Comparison of ENCODE assay signal across 20 mouse cellular contexts in genomic region chr10:87239332-87240008, GRCm38 (mm10).
DNase-seq lines count a peak whose midpoint lies in the region; ATAC-seq lines count a peak whose summit lies in the region.
"Had no signal": no experiment of that assay in that cellular context is flagged by ENCODE, and none has a peak within 500 bp of the region (broad histone marks: within the 10 kb centered on the region; RNA-seq: fewer than 3 reads in every experiment).

No protein-coding gene starts in this region.

- peak; percentile 74 for DNase-seq in heart, adult 11 months
- no peak for DNase-seq in midbrain, embryonic 11.5 days (ENCODE audit: low spot score, missing footprints)
- DNase-seq in midbrain, embryonic 14.5 days = no peak
- peak; percentile 40 for DNase-seq in embryo, embryonic 10 days (ENCODE audit: low spot score)
- DNase-seq in mesoderm, embryonic 11.5 days (ENCODE audit: low read depth, low spot score) = peak; percentile 13
- no peak for DNase-seq in ovary, postnatal 10 days (ENCODE audit: low spot score)
- DNase-seq: adrenal gland, adult 8-10 months; adrenal gland, postnatal 36 days; cerebellum, adult 11 months; cerebellum, adult 8-10 months; cerebellum, postnatal 36 days; gastrocnemius, postnatal 14 days; heart, postnatal 36 days; kidney, adult 2 months had no signal

- H3K4me2 ChIP-seq in heart, embryonic 12.5 days = no peak overlapping the region
- no peak overlapping the region for H3K4me2 ChIP-seq in midbrain, embryonic 11.5 days
- no peak overlapping the region for H3K4me2 ChIP-seq in midbrain, embryonic 14.5 days (ENCODE audit: low read length)
- H3K4me2 ChIP-seq: embryonic facial prominence, embryonic 13.5 days; forebrain, embryonic 15.5 days; heart, embryonic 13.5 days; hindbrain, embryonic 14.5 days had no signal

- H3K27ac ChIP-seq in heart, embryonic 12.5 days (ENCODE audit: poor library complexity, severe bottlenecking) = no peak overlapping the region
- H3K27ac ChIP-seq in midbrain, embryonic 11.5 days (ENCODE audit: low read depth, low read length) = no peak overlapping the region
- no peak overlapping the region for H3K27ac ChIP-seq in midbrain, embryonic 14.5 days (replicated peaks; ENCODE audit: low read depth, low read length)
- H3K27ac ChIP-seq: embryonic facial prominence, embryonic 13.5 days; forebrain, embryonic 15.5 days; heart, embryonic 13.5 days; hindbrain, embryonic 14.5 days had no signal

- no peaks in the 10 kb centered on the region for H3K9me3 ChIP-seq in heart, embryonic 12.5 days (replicated peaks)
- no peaks in the 10 kb centered on the region for H3K9me3 ChIP-seq in midbrain, embryonic 11.5 days (ENCODE audit: control insufficient read depth, low read length)
- no peaks in the 10 kb centered on the region for H3K9me3 ChIP-seq in midbrain, embryonic 14.5 days (ENCODE audit: control insufficient read depth, low read length)
- H3K9me3 ChIP-seq: embryonic facial prominence, embryonic 13.5 days; forebrain, embryonic 15.5 days; heart, embryonic 13.5 days had no signal

- no peak overlapping the region for H3K9ac ChIP-seq in heart, embryonic 12.5 days
- H3K9ac ChIP-seq in midbrain, embryonic 11.5 days (ENCODE audit: low read length) = no peak overlapping the region
- H3K9ac ChIP-seq in midbrain, embryonic 14.5 days (replicated peaks; ENCODE audit: low read length) = no peak overlapping the region
- H3K9ac ChIP-seq: embryonic facial prominence, embryonic 13.5 days; forebrain, embryonic 15.5 days; heart, embryonic 13.5 days; hindbrain, embryonic 14.5 days had no signal

- H3K27me3 ChIP-seq in heart, embryonic 12.5 days (replicated peaks) = no peaks in the 10 kb centered on the region
- no peaks in the 10 kb centered on the region for H3K27me3 ChIP-seq in midbrain, embryonic 11.5 days (ENCODE audit: control insufficient read depth, insufficient read depth, low read length)
- no peaks in the 10 kb centered on the region for H3K27me3 ChIP-seq in midbrain, embryonic 14.5 days (ENCODE audit: control insufficient read depth, insufficient read depth, low read length)
- H3K27me3 ChIP-seq: embryonic facial prominence, embryonic 13.5 days; forebrain, embryonic 15.5 days; heart, embryonic 13.5 days had no signal

- WGBS in heart, embryonic 12.5 days = 74% methylated on average over 9 of the region's 9 CpGs
- WGBS in midbrain, embryonic 11.5 days = 45% methylated on average over 9 of the region's 9 CpGs
- WGBS in midbrain, embryonic 14.5 days = 46% methylated on average over 9 of the region's 9 CpGs

- H3K4me1 ChIP-seq in heart, embryonic 12.5 days (replicated peaks) = no peaks in the 10 kb centered on the region
- peaks cover 9% of the 10 kb centered on the region; the same call in 1 of the 2 replicates for H3K4me1 ChIP-seq in midbrain, embryonic 11.5 days (ENCODE audit: control insufficient read depth, insufficient read depth, low read length)
- no peaks in the 10 kb centered on the region for H3K4me1 ChIP-seq in midbrain, embryonic 14.5 days (ENCODE audit: control insufficient read depth, insufficient read depth, low read length)
- H3K4me1 ChIP-seq: embryonic facial prominence, embryonic 13.5 days; forebrain, embryonic 15.5 days; heart, embryonic 13.5 days had no signal

- H3K4me3 ChIP-seq in heart, embryonic 12.5 days = no peak overlapping the region
- H3K4me3 ChIP-seq in midbrain, embryonic 11.5 days (ENCODE audit: low read depth, low read length) = no peak overlapping the region
- no peak overlapping the region for H3K4me3 ChIP-seq in midbrain, embryonic 14.5 days (replicated peaks; ENCODE audit: low read depth, low read length)
- H3K4me3 ChIP-seq: embryonic facial prominence, embryonic 13.5 days; forebrain, embryonic 15.5 days; heart, embryonic 13.5 days had no signal

- no peak for ATAC-seq in heart, embryonic 12.5 days (ENCODE audit: insufficient number of reproducible peaks, low FRiP score)
- ATAC-seq in midbrain, embryonic 11.5 days (ENCODE audit: low FRiP score) = peak; percentile 76
- no peak for ATAC-seq in midbrain, embryonic 14.5 days (ENCODE audit: low FRiP score, low TSS enrichment)
- ATAC-seq: forebrain, embryonic 15.5 days; intestine, embryonic 16.5 days had no signal

- H3K36me3 ChIP-seq in heart, embryonic 12.5 days = no peaks in the 10 kb centered on the region
- no peaks in the 10 kb centered on the region for H3K36me3 ChIP-seq in midbrain, embryonic 11.5 days (ENCODE audit: control insufficient read depth, insufficient read depth, low read length)
- H3K36me3 ChIP-seq in midbrain, embryonic 14.5 days (ENCODE audit: control insufficient read depth, insufficient read depth, low read length) = no peaks in the 10 kb centered on the region
- H3K36me3 ChIP-seq: embryonic facial prominence, embryonic 13.5 days; forebrain, embryonic 15.5 days; heart, embryonic 13.5 days had no signal

Comparison
In these comparisons a context has a peak if more than half of its experiments do, and no peak if none do; other contexts are left out.
1. DNase-seq: peak in heart, adult 11 months (single experiment), embryo, embryonic 10 days (single experiment) and mesoderm, embryonic 11.5 days (single experiment); none in midbrain, embryonic 11.5 days (single experiment), midbrain, embryonic 14.5 days (single experiment) and ovary, postnatal 10 days (single experiment).